In the genomic region with DNA sequence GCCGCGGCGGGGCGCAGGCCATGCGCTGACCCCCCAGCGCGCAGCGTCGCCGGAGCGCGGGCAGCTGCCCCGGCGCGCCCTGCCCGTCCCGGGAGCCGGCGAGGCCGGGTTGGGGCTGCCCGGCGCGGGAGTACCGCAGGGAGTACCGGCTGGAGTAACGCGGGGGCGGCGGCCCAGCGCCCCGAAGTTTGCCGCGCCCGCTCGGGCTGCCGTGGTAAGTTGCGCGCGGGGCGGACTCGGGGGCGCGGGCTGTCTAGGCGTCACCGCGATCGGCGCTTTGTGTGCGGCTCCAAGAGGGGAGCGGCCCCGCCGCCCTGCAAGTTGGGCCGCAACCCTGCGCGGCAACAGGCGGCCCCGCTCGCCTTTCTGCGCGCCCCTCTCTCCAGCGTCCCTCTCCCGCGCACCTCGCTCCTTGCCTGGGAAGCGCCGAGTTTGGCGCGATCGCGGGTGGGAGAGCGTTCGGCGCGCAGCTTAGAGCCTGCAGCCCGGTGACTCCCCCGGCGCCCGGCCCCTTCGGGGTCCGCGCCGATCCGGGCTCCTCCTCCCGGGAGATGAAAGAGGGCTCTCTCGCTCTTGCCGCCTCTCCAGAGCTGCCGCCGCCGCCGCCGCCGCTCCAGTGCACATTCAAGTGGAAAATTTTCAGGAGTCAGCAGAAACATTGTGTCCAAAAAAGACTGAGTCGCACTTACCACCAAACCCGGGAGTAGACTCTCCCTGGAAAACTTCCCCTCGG, we compare ENCODE assay signal across 9 mouse cellular contexts. TPM values are rescaled to one million over a fixed set of nuclear protein-coding genes. Genes with fewer than 3 reads are reported as not detected.
DNase-seq lines count a peak whose midpoint lies in the region; ATAC-seq lines count a peak whose summit lies in the region.
"Had no signal": no experiment of that assay in that cellular context is flagged by ENCODE, and none has a peak within 500 bp of the region (broad histone marks: within the 10 kb centered on the region; RNA-seq: fewer than 3 reads in every experiment).

No protein-coding gene starts in this region.

- H3K27me3 ChIP-seq in megakaryocyte, embryonic 14.5 days (replicated peaks): peaks cover 82% of the 10 kb centered on the region
- H3K27me3 ChIP-seq in hindbrain, embryonic 15.5 days: no peaks in the 10 kb centered on the region
- H3K27me3 ChIP-seq: CH12.LX had no signal

- ATAC-seq in megakaryocyte, adult 5-6 weeks (ENCODE audit: poor library complexity, severe bottlenecking): no peak
- peak; percentile 64 for ATAC-seq in hindbrain, embryonic 15.5 days (ENCODE audit: low FRiP score, low read depth)

- H3K4me3 ChIP-seq in megakaryocyte, embryonic 14.5 days (replicated peaks): peak overlapping the region; percentile 88
- peak overlapping the region; percentile 70 for H3K4me3 ChIP-seq in hindbrain, embryonic 15.5 days

- peak; percentile 37 to 73 for DNase-seq in cerebellum, postnatal 4 days (ENCODE audit: low spot score in 2 of 2)
- peak; percentile 38 to 45 for DNase-seq in gastrocnemius, adult 8-10 months (ENCODE audit: low spot score in 2 of 2)
- peak; percentile 16 to 36 for DNase-seq in left cerebral cortex, adult 8-10 months (ENCODE audit: low spot score in 2 of 2)
- DNase-seq in lung, postnatal 36 days: peak; percentile 69
- peak; percentile 69 for DNase-seq in right cerebral cortex, postnatal 25 days

- no peaks in the 10 kb centered on the region for H3K9me3 ChIP-seq in megakaryocyte, embryonic 14.5 days
- H3K9me3 ChIP-seq in hindbrain, embryonic 15.5 days: no peaks in the 10 kb centered on the region

- under 1% methylated on average over 64 of the region's 95 CpGs for WGBS in hindbrain, embryonic 15.5 days

- H3K36me3 ChIP-seq in megakaryocyte, embryonic 14.5 days (replicated peaks; ENCODE audit: low read length): no peaks in the 10 kb centered on the region
- no peaks in the 10 kb centered on the region for H3K36me3 ChIP-seq in hindbrain, embryonic 15.5 days

- H3K4me1 ChIP-seq in megakaryocyte, embryonic 14.5 days: peaks cover 15% of the 10 kb centered on the region
- peaks cover 45% of the 10 kb centered on the region for H3K4me1 ChIP-seq in hindbrain, embryonic 15.5 days (replicated peaks)

- H3K27ac ChIP-seq in hindbrain, embryonic 15.5 days (replicated peaks): peak overlapping the region; percentile 87

- H3K9ac ChIP-seq in hindbrain, embryonic 15.5 days: peak overlapping the region; percentile 64

- peak overlapping the region; percentile 94 for H3K4me2 ChIP-seq in hindbrain, embryonic 15.5 days

RNA-seq across cellular contexts. Expression of a gene that starts 0.6 kb away (rescaled TPM):
- polyA plus RNA-seq in megakaryocyte, embryonic 14.5 days (2012; ENCODE audit: insufficient read depth, low replicate concordance): not detected in 2 replicates
- total RNA-seq in megakaryocyte, adult 5-6 weeks (2015): 0.14 TPM in 1 of 2 replicates, not detected in the other
- not detected in 2 replicates for total RNA-seq in megakaryocyte, adult 5-6 weeks (2017)
- total RNA-seq in gastrocnemius, adult 8-10 months (2022): 100 to 1,000 TPM; 165 to 271 (median 210) TPM
- polyA plus RNA-seq in hindbrain, embryonic 15.5 days (2015; fragmentation: Nextera tagmentation; extraction: Ambion mirVana): 15.3 and 15.7 TPM in 2 replicates
- 10 to 100 TPM; 12.3 to 13.5 (median 12.6) TPM for total RNA-seq in left cerebral cortex, adult 8-10 months (2022)
- total RNA-seq: CH12.LX had no signal

Comparison
In these comparisons a context has a peak if more than half of its experiments do, and no peak if none do; other contexts are left out.
1. RNA of a gene that starts 0.6 kb away (total RNA-seq): 165 to 271 TPM in gastrocnemius, adult 8-10 months and 12.3 to 13.5 TPM in left cerebral cortex, adult 8-10 months; 0.14 TPM in megakaryocyte, adult 5-6 weeks; every median in the first group is over 10 times any median in the second.
2. Peak in every context shown above with its lines, with median percentiles within 50 percentile points of each other: DNase-seq.